Mouse (Mus musculus) frontal cortex, postnatal 14 days (tissue): ENCODE data around the gene Ppp1r14a.

Experiments
- DNase-seq, 2 experiments: peaks; one replicate each; pipeline ENCODE4 v3.0.0; 2022; ENCODE audit warnings: low spot score in 2 of 2

Ppp1r14a gene

DNA sequence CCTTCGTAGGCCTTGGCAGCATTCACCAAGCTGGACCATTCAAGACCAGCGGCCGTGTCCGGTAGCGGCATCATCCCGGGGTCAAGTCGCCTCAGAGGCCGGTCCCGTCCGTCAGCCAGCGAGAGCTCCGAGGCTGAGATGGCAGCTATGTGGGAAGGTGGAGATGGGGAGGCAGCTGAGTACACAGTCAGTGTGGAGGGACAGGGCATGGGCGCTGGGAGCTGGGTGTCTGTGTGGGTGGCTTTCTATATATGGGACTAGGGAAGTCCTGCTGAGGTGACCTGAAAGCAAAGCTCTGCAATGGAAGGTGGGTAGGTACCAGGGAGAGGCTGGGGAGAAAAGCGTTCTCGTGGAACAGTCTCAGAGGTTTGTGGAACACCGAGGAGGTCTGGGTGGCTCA, 39.9 kb downstream of the Ppp1r14a start:
- no peak for DNase-seq

DNA sequence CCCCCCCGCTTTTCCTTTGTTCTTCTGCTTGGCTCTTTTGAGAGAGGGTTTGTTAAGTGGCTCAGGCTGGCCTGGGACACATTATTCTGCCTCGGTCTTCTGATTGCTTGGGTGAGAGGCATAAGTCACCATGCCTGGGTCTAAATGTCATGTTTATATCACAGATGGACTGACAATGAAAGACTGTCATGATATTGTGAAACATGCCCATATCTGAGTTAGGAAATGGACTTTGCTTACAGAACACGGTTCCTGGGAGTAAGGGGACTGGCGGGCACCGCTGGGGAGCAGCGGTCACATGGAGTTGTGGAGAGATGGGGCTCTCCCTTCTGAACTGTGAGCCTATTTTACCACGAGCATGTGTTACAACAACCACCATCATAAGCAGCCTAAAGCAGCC, 45.0 kb downstream of the Ppp1r14a start:
- no peak for DNase-seq

DNA sequence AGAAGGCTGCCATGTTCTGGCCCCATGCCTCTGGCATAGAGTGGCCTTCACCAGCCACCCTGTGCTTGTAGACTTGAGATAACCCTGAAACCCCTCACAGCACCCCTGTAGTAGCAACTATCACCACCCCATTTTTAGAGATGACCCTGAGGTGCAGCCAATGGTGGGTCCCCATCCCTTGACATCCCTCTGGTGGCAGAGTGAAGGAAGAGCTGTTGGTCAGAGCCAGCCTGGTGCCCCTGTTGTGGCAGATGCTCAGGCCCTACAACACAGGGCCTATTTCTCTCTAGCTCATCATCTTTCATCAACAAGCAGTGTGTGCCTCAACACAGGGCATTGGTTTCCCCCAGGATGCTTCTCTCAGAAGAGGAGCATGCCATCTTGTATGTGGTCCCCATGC, 46.2 kb downstream of the Ppp1r14a start:
- no peak for DNase-seq

DNA sequence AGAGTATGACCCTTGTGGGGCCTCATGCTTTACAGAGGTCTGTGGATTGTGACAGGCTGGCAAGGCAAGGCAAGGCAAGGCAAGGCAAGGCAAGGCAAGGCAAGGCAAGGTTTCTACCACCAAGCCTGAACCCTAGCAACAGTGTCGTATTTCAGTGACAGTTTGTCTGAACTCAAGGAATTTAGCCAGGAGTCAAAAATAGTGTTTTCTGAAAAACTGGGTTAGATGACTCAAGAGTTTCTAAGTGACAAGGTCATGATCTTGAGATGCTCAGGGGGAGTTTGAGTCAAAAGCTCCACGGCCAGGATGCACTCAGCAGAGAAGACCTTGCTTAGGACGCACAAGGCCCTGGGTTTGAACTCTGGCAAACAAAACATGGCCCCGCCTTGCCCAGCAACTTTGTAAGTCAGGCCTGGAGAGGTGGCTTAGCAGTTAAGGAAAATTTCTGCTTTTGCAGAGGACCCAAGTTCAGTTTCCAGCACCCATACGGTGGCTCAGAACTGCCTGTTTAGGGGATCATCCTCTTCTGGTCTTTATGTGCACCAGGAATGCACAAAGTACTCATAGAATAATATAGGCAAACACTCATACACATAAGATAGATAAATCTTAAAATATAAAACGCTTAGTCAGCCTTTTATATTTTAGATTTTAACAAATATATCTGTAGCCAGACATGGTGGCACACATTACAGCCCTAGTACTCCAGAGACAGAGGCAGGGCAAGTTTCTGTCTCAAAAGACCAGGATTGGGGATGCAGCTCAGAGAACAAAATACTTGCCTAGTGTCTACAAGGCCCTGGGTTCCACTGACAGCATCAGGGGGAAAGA, 46.9 kb downstream of the Ppp1r14a start:
- no peak for DNase-seq

DNA sequence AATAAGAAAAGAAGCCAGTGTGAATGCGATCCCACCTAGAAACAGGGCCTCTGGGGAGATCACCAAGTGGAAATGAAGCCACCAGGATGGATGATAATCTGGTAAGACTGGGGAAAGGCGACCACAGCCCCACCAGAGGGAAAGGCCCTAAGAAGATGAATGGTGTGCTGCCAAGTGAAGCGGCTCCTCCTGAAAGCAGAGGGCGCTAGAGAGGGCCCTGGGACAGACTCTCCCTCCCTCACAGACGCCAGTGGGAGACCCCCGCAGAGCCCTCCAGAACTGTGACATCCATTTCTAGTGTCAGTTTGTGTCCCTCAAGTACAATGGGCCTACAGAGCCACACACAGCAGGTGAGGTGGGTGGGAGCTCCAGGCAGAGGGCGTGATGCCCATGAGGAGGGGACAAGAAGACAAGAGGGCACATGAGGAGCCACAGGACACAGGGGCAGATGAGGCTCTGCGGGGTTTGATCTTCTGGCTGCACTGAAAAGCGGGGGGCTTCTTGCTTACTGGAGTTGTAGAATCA, 47.7 kb downstream of the Ppp1r14a start:
- no peak for DNase-seq

DNA sequence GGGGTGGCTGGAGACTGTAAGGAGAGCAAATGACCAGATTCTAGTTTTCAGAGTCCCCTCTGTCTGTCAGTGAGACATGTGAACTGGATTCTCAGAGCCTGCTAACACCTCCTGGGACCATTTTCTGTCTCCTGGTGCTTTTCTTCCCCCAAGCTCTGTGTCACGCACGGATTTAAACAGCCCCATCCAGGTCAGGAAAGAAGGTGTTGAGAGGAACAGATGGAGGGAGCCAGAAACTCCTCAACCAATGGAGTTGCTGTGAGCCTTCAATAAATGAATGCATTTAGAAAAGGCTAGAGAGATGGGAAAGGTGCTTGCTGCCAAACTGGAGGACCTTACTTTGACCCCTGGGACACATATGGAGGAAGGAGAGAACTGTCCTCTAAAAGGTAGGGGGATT, 48.7 kb downstream of the Ppp1r14a start:
- no peak for DNase-seq

DNA sequence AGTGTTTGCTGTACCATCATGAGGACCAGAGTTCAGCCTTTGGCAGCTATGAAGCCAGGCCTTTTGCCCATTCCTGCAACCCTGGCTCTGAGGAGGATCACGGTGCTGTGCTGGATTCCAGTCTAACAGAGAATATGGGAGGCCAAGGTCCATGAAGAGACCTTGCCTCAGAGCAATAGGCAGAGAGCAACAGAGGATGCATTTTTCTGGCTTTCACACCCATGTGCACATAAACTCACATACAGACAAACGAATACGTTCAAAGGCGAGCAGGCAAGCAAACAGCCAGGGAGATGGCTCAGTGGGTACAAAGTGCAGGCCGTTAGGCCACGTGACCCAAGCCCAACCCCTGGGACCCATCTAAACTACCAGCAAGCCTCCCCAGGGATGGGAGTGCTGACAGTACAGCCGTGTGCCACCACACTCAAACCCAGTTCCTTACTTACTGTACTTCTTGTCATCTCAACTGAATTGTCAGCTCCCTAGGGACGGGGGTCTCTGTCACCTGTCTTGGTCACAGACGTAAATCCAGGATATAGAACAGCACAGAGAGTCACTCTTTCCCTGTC, 49.3 kb downstream of the Ppp1r14a start:
- DNase-seq: no peak

DNA sequence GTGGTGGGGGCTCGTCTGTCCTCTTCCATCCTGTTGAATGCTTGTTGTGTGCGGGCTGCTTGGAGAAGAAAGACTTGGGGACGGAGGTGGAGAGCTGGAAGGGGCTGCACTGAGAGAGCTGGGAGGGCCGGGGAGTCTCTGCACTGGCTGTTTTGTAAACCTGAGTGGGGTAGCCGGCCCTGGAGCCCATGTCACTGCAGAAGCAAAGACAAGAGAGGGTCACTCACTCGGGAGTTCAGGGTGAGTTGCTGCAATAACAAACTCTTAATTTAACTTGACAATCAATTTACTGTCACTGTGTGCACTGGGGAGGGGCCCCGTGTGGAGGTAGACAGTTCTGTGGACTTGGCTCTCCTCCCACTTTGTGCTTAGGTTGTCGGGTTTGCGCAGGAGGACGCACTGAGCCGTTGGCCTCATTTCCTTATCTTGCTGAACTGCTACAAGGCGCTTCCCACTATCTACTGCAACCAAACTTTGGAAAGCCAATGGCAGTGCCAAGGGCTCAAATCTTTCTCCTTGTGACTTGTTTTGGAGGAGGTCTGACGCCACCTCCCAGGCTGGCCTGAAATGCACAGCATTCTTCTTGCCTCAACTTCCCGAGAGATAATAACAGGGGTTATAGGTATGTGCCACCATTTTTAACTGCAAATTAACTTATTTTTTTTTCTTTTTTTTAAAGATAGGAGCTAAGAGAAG, 50.0 kb downstream of the Ppp1r14a start:
- DNase-seq: peak in 1 of 2 experiments; percentile 4

DNA sequence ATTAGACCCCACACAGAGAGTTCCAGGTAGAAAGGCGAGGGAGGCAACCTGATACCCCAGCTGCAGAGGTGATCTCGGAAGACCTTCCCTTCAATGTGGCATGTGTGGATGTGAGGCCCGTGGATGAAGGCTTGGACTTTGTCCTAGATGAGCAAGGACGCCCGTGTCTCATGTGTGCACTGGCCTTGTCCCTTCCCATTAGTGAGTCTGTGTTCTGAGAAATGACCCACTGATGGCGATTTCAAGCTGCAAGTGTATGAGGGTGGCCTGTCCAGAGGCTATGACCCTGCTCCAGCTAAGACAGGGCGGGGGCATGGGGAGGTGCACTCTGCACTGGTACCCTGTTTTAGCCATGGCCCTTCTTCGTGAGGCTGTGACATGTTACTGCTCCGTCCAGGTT, 51.1 kb downstream of the Ppp1r14a start:
- no peak for DNase-seq

DNA sequence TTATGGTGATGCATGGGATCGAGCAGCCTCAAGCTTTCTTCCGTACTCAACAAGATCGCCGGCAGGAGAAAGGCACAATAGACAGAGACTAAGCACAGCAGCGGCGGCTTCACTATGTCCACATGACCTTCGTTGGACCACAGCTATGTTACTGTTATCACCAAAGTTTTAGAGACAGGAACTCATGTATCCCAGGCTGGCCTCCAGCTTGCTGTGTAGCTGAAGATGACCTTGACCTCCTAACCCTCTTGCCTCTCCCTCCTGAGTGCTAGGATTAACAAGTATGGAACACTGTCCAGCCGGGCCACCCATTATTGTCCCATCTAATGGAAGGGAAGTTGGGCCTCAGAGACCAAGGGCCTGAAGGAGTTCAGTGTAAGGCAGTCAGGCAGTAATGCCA, 51.7 kb downstream of the Ppp1r14a start:
- DNase-seq: no peak

DNA sequence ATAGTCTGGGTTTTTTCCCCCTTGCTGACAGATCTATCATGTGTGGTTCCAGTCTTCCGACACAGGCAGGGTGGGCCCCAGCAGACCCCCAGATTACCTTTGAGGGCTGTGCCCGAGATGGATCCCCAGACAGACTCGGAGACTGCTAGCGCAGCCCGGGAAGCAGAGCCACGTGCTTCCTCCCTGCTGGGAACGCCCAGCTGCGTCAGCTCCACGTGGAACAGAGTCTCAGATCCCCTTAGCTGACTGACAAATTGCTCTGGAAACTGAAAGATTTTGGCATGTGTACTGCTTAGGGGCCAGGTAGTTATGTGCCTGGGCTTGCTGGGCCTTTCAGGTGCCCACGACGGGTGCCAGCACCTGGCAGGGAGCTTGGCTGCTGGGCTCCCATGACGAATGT, 52.6 kb downstream of the Ppp1r14a start:
- peak in 1 of 2 experiments; percentile 36 for DNase-seq

DNA sequence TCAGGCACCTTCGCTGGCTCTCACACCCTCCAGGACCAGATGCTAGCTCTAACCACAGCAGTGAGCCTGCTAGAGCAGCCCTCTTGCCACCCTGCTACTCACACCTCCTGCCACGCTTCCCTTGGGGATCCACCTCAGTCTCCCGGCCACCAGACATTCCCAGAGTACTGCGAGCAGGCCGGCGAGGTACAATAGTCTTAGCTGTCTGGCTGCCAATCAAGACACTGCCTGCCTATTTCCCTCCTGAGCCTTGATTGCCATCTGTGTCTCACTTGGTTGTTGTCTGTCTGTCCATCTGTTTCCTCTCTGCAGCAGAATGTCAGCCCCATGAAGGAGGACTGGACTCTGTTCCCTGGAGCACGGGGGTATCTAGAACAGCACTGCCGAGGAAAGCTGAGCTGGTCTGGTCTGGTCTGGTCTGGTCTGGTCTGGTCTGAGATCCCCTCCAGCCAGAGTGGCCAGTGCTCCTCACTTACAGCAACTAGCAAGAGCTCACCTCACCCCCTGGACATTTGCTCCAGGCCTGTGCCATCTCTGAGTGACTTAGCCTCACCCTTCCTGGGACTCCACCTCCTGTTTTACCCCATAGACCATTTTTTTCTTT, 53.5 kb downstream of the Ppp1r14a start:
- peak in 1 of 2 experiments; percentile 7 for DNase-seq
